Mouse (Mus musculus) telencephalon, adult 2 months (tissue): ENCODE measurements around the gene Dph5.
"Not testable (repeated sequence)": the region's sequence is repeated elsewhere in the genome, so short reads cannot be mapped to it uniquely, and the experiment has no call there.

Source experiments
- DNase-seq: peaks from one replicate; pipeline ENCODE4 v3.0.0-alpha.2; 2011; ENCODE audit warnings: low read depth, low spot score

Gene Dph5

GRCm38 (mm10) chr3:115887427-115888309 lies at the start of gene Dph5:
Gene Dph5, plus strand, starts transcription at chr3:115887837.
- DNase-seq = peak; percentile 90

- DNase-seq = no peak
These were observed 43.1 kb upstream of the Dph5 start for GRCm38 (mm10) chr3:115844566-115844965.

- DNase-seq = no peak
These were observed 42.5 kb upstream of the Dph5 start for GRCm38 (mm10) chr3:115845032-115845618.

- DNase-seq = no peak
These were observed 41.9 kb upstream of the Dph5 start for GRCm38 (mm10) chr3:115845724-115846123.

GRCm38 (mm10) chr3:115846153-115846552 lies 41.5 kb upstream of the Dph5 start:
- no peak for DNase-seq

- no peak for DNase-seq
These were observed 38.8 kb upstream of the Dph5 start for GRCm38 (mm10) chr3:115848686-115849480.

GRCm38 (mm10) chr3:115850946-115851345 lies 36.7 kb upstream of the Dph5 start:
- DNase-seq = no peak

GRCm38 (mm10) chr3:115854672-115855191 lies 32.9 kb upstream of the Dph5 start:
- DNase-seq = no peak

GRCm38 (mm10) chr3:115855576-115855975 lies 32.1 kb upstream of the Dph5 start:
- no peak for DNase-seq

GRCm38 (mm10) chr3:115856484-115857022 lies 31.1 kb upstream of the Dph5 start:
- DNase-seq = no peak

- no peak for DNase-seq
These were observed 30.2 kb upstream of the Dph5 start for GRCm38 (mm10) chr3:115857436-115857835.

GRCm38 (mm10) chr3:115858822-115859221 lies 28.8 kb upstream of the Dph5 start:
- no peak for DNase-seq

- not testable (repeated sequence) for DNase-seq
These were observed 26.9 kb upstream of the Dph5 start for GRCm38 (mm10) chr3:115860780-115861179.

GRCm38 (mm10) chr3:115863487-115863886 lies 24.1 kb upstream of the Dph5 start:
- no peak for DNase-seq

GRCm38 (mm10) chr3:115867150-115867549 lies 20.5 kb upstream of the Dph5 start:
- no peak for DNase-seq

GRCm38 (mm10) chr3:115867901-115868300 lies 19.7 kb upstream of the Dph5 start:
- DNase-seq = no peak

- no peak for DNase-seq
These were observed 18.3 kb upstream of the Dph5 start for GRCm38 (mm10) chr3:115869360-115869759.

- DNase-seq = no peak
These were observed 12.1 kb upstream of the Dph5 start for GRCm38 (mm10) chr3:115875551-115875950.

GRCm38 (mm10) chr3:115877133-115877532 lies 10.5 kb upstream of the Dph5 start:
- no peak for DNase-seq

- no peak for DNase-seq
These were observed 3.6 kb upstream of the Dph5 start for GRCm38 (mm10) chr3:115884086-115884485.

GRCm38 (mm10) chr3:115888310-115889106 lies 871 bp downstream of the Dph5 start:
- DNase-seq = no peak
